Mouse (Mus musculus) gastrocnemius, postnatal 4 days (tissue): ENCODE measurements at regions not wholly inside any gene's neighbourhood (a gene's known extent, or its start where the extent isn't known, plus 50 kb on each side); places are given as distances from the start of the nearest gene placed in this dataset.

Experiments used
- DNase-seq, 2 experiments: peaks; one replicate each; pipeline ENCODE4 v3.0.0; 2021 to 2022; ENCODE audit warnings: low spot score in 2 of 2, mixed read lengths in 2 of 2

- no peak for DNase-seq
These were observed 58.6 kb upstream of the Dbx2 start for GRCm38 (mm10) chr15:95714408-95714807.

GRCm38 (mm10) chr15:95715941-95716340 is 60.2 kb upstream of the Dbx2 start:
- DNase-seq = no peak

- no peak for DNase-seq
These were observed 66.9 kb upstream of the Ano6 start for GRCm38 (mm10) chr15:95723699-95724098.

- peak; percentile 44 to 78 for DNase-seq
These were observed 64.8 kb upstream of the Ano6 start for GRCm38 (mm10) chr15:95725866-95726265.

GRCm38 (mm10) chr15:95726516-95726915 is 64.1 kb upstream of the Ano6 start:
- DNase-seq = no peak

- no peak for DNase-seq
These were observed 54.9 kb upstream of the Ano6 start for GRCm38 (mm10) chr15:95735746-95736145.
